Mouse (Mus musculus) T-cell, adult 2 months (primary cell): ENCODE measurements at regions not wholly inside any gene's neighbourhood (a gene's known extent, or its start where the extent isn't known, plus 50 kb on each side); places are given as distances from the start of the nearest gene placed in this dataset.

Experiments
- DNase-seq: peaks from one replicate; pipeline ENCODE4 v3.0.0; 2022; ENCODE audit warnings: low spot score

DNA sequence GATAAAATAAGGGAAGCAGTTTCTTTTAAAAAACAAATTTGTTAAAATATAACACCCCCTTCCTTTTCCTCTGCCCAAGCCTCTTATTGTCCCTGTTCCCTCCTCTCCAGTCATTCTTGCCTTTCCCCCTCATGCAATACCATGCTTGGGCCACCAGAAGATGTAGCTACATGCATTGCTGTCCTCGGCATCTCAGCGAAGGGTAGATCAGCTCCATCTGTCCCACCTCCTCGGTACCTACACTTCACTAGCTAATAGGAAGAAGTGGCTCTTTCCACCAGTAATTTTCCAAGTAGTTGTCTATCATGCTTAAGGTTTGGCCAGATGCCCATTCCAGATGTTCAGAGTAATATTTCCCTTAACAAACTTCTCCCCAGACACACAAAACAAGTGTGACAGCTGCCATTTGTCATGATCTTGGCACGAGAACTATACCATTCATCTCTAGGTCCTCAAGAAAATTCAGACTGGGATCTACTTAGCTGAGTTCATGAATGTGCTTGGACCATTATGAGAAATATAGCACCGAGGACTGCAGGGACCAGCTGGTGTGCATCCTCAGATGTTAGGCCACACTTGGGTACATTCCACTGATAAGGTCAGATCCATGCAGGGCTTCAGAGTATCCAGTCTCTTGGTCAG lies 198.7 kb upstream of the Tnp1 start:
- no peak for DNase-seq

- no peak for DNase-seq
Measured at GRCm38 (mm10) chr1:73207421-73207820, 191.7 kb upstream of the Tnp1 start.

DNA sequence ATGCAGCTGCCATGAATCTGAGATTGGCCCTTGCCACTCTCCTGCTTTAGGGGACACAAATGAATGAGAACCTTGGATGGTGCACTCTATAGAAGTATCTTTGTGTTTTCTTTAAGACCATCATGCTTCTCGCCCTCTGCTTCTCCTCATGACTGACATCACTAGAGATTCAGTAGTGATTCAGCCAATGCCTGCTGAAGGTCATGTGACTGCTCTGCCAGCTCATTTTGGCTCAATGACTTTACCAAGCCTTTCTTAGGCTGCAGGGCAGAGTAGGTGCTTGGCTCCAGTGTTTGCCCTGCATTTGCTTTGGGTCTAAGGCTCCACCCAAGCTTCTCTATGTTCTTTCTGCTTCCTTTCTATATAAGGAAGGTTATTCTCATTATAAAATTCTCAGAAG lies 190.1 kb upstream of the Tnp1 start:
- no peak for DNase-seq

GRCm38 (mm10) chr1:73200112-73200511 lies 184.4 kb upstream of the Tnp1 start:
- DNase-seq, result no peak

- no peak for DNase-seq
Measured at GRCm38 (mm10) chr1:73190832-73191231, 175.1 kb upstream of the Tnp1 start.

DNA sequence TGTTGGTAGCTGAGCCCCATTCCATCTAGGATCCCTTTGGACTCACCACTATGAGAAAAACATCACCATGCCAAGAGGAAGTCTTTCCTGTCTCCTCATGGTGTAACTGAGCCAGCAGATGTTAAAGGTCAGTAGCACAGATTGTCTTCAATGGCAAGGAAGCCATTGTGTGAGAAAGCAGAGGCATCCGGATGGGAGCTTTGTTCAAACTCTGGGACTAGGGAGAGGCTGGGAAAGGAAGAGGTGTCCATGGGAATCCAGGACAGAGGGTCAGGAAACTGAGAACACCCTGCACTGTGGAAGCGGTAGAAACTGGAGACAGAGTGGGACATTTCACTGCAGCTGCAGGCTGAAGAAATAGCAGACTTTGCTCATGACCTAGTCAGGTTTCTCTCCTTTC lies 173.1 kb upstream of the Tnp1 start:
- DNase-seq, result no peak

DNA sequence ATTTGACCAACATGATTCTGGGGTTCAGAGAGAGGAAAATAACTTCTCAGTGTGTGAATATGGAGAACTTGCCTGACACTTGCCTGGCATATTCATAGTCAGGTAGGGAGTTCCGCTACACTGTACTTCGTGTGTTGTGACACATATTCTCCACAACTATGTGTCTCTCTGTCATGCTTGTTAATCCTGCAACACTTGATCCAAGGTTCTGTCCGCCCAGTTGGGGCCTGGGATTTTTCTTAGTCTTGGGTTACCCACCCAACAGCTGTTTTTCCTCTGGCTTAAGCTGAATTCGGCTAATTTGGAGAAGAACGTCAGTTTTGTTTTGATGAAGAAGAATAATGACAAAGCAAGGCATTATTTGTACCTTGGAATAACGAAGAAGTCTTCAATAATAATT lies 168.8 kb upstream of the Tnp1 start:
- no peak for DNase-seq

DNA sequence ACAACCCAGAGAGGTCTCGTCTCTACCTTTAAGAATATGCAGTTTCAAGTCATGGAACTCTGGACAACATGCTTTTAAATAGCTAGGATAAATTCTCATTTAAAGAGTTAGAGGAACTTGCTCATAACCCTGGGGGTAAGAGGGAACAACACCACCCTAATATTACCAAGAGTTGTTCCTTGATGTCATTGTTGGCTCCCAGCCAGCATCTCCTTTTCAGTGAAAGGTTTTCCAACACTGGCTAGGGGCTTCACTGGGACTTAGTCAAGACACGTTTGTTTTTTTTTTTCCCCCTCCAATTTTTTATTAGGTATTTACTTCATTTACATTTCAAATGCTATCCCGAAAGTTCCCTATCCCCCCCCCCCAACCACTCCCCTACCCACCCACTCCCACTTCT lies 163.1 kb upstream of the Tnp1 start:
- DNase-seq, result no peak

DNA sequence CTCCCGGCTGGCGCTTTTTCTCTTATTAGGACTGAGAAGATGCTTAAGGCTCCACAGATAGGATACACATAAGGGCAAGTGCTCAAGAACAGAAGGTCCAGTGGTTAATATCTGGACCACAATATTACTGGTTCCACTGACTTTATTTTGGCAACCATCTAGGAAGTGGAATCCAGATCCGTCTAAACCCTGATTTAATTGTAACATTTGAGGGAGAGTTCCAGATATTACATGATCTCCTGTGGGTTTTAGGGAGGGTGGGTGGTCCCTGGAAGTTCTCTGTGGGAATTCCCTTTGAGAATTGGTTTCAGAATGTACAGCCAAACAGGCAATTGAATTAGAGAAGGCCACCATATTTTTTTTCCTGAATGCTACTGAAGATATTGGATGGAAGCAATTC lies 161.4 kb upstream of the Tnp1 start:
- DNase-seq, result no peak

DNA sequence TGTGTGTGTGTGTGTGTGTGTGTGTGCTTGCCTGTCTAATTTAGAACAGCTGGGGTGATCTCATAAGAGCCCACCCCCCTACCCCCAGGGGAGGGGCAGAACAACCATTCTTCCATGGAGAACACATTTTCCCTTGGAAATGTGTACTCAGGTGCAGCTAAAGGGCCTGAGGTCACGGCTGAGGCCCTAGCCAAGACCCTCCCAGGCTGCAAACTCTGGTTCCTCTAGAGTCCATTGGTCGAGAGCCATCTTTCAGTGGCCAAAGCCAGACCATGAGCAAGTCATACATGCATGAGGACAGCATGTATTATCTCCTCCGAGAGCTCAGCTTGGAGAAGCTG lies 154.9 kb upstream of the Tnp1 start:
- DNase-seq, result no peak

DNA sequence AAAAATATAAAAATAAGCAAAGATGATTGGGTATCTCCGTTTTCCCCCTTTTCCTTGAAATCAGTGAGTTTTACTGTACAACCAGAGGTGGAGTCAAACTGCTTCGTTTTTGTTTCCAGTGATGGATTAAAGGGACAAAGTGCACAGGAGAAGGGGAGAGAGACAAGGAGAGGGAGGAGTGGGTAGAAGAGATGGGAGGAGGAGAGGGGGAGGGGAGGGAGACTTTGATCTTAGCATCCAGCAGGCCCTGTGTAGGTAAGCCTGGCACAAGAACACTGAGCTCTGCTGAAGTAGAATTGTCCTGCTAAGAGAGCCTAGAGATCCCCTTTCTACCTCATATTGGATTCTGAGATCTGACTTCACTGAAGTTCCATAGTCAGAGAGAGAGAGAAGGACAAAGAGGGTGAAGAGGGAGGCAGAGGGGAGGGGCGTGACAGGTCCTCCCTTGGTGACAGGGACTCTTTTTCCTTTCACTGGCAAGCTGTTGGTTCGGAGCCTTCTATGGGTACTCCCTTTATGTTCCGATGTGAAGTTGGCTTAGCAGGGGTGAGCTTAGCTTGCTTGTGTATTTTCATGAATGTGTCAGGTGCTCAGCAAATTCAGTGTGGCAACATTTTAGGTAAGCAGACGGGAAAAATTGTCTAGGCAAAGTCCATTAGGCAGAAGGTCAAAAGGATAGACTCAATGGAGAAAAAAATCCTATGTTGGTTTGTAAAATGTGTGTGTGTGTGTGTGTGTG lies 154.4 kb upstream of the Tnp1 start:
- no peak for DNase-seq

DNA sequence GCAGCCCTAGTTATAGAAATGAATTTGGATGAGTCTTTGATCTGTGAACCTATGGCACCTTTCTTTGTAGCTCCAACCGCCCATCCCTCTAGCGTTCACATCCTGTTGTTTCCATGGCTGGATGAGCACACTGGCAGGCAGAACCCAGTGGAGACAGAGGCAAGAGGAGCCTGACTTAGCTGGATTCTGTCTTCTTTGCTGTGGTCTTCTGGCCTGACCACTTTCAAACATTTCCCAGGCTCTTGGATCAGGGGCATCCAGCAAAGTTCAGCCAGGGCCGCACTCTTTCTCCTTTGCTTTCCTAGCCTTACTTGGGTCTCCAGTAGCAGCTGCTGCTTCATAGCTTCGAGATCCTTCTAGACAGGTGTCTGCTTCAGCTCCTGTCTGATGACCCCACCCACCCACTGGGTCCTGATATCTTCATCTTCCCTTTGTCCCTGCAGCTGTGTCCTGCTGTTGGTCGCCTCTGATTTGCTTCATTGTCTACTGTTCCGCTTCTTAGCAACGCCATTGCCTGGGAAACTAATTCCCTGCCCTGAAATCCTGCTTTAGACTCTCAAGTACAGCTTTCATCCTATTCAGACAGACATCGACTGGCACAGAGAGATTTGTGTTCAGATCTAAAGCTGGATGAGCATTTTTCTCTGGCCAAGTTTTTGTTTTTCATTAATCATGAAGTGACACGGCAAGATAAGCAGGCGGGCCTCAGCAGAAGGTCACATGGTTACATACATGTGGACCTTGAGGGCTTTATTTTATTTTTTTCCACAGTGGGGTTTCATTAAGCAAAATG lies 153.6 kb upstream of the Tnp1 start:
- no peak for DNase-seq

GRCm38 (mm10) chr1:73160199-73160598 lies 144.5 kb upstream of the Tnp1 start:
- DNase-seq, result no peak

GRCm38 (mm10) chr1:73159405-73159976 lies 143.8 kb upstream of the Tnp1 start:
- no peak for DNase-seq

DNA sequence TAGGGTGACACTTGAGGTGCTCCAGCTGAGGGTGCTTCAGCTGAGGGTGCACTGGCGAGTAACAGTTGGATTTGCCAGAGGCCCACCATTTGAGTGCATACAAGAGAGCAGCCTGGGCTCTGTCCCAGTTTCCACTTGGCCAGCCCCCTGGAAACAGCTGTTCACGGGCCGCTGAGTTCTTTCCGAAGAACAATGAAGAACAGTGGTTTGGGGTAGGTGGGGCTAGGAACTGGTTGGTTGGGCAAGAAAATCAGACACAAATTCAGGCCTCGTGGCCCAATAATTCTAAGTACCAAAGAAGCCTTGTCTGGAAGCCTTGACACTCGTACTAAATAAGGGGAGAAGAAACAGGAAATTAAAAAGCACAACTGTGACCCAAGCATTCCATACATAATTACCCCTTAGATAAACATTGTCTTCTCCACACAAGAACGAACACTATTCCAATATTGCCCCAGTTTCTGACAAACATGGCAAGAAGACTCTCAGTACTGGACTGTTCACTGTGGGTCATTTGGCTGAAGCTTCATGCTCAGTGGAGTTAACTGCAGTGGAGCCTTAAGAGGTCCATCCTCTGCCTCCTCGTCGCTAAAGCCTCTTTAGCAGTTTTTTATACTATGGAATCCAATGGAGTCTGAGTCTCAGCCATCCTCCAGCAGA lies 137.9 kb upstream of the Tnp1 start:
- no peak for DNase-seq

- DNase-seq, result no peak
Measured at GRCm38 (mm10) chr1:73149926-73150325, 134.2 kb upstream of the Tnp1 start.

DNA sequence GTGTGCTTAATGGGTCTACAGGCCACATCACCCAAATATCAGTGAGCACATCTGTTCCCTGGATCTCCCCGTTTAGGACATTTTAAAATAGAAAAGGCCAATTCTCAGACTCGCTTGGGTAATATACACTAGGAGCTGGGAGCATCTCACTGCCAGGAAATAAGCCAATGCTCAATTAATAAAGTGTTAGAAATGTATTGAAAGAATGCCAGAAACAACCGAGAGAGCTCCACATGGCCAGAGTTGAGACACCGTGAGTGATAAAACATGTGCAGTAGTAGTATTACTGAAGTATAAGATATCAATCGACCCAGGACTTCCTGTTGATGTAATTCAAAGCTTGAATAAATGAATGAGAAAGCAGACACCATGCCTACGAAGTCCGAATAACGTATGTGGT lies 127.1 kb upstream of the Tnp1 start:
- DNase-seq, result no peak

DNA sequence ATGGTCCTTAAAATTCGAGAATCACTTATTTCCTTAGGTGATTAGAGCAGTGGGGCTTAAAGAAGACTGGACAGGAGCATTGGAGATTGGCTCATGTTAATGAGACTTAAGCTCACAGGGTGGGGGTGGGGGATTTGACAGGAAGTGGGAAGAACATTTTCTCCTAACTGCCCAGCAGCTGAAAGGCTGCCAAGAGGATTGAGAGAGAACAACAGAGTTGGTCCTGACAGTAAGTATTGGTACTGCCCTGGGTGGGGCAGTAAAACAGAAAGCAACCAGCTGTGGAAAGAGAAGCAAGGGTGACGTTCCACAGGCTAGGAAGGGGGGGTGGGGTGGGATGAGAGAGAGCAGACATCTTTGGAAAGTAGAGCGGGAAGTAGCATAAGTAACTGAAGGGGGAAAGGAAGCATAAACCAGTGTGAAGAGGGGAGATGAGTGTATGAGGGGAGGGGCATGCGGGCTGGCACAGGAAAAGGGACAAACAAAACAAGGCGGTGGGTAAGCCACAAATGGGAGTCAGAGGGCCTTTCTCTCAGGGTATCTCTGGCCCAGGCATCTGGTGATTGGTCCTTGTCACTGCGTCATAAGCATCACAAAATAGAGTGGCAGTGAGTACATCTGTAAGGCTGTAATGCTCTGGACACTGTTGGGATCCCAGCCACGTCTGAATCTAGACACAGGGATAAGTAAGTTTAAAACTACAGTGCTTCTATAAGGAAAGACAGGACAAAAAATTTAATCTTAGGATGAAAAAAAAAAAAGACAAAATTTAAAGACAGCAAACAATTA lies 125.0 kb upstream of the Tnp1 start:
- no peak for DNase-seq

DNA sequence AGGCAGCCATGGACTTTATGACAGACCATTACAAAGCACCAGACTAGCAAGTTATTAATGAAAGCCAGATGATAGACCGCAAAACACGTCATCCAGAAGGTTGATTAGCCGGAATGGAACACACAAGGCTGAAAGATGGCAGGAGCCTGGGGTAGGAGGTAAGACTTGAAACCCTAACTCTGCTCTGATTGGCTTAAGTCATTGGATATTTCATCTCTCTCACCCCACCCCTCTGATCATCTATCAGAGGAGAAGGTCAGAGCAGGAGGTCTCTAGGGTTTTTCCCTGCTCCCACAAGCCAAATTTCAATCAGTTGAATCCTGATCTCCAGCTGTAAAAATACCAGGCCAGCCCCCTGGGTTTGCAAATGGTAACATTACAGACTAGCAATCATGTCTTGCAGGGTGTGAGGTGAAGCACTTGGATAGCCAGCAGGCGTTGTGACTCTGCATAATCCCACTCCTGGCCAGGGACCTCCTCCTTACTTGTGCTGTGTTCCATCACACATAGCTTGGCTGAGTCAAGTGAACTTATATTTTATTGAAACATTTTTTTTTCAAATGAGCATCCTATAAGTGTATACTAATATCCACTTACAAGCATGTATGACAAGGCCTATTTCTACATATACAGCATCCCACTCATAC lies 114.6 kb upstream of the Tnp1 start:
- no peak for DNase-seq

DNA sequence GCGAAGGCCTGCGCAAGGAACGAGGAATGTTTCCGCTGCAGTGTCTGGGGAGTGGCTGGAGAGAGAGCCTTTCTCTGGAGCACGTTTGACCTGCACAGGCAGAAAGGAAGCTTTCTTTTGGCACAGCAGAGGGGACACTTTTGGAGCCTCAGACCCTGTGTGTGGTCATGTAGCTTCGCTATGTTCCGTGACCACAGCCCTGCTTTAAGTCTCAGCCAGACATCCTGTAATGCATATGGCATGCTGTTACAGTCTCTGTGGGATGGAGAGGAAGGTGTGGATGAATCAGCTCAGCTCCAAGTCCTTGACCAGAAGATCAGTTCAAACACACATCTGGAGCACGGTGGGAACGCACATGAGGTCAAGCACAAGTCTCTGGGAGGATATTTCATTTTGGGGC lies 107.3 kb upstream of the Tnp1 start:
- no peak for DNase-seq

DNA sequence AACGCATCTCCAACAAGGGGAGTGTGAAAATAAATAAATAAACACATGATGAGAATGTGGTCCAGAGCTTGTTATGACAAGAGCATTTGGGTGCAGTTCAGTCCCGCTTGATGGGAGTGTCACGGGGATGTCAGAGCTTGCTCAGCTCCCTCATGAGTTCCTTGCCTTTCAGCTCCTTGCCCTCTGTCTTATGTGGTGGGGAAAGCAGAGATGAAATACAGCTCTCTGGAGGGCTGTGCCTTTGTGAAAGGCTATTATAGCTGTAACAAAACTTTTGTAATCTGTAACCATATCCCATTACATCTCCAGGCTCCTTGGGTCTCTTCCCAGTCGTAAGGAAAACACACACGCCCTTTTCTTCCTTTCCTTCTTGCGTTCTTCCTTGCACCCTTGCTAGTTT lies 103.0 kb upstream of the Tnp1 start:
- DNase-seq, result no peak
